Mouse (Mus musculus) C2C12 (cell line): ENCODE measurements around the gene Ahcyl2. TPM values are rescaled to one million over a fixed set of nuclear protein-coding genes. Genes with fewer than 3 reads are reported as not detected.
"Not testable (repeated sequence)": the region's sequence is repeated elsewhere in the genome, so short reads cannot be mapped to it uniquely, and the experiment has no call there.

ENCODE experiments used
- H3K27me3 ChIP-seq: one replicate; pipeline ENCODE4 v1.6.1; 2011; ENCODE audit not compliant: control insufficient read depth, insufficient read depth, insufficient read length
- H3K36me3 ChIP-seq: one replicate; pipeline ENCODE4 v1.6.1; 2011; ENCODE audit not compliant: control insufficient read depth, insufficient read depth
- H3K4me3 ChIP-seq: one replicate; pipeline ENCODE4 v1.5.1; 2011; ENCODE audit warnings: mild to moderate bottlenecking, control low read depth; ENCODE audit not compliant: poor library complexity, insufficient read depth, severe bottlenecking
- H3K79me2 ChIP-seq: one replicate; pipeline ENCODE4 v1.6.1; 2011; ENCODE audit not compliant: control insufficient read depth, insufficient read depth
- H3K79me3 ChIP-seq: one replicate; pipeline ENCODE4 v1.6.1; 2011; ENCODE audit warnings: low read depth, control low read depth
- H3ac ChIP-seq: one replicate; pipeline ENCODE3; 2011; ENCODE audit warnings: low read depth; ENCODE audit not compliant: control insufficient read depth, insufficient read length
- CEBPB ChIP-seq: IDR thresholded peaks from one replicate; pipeline ENCODE4 v1.6.1; 2011; ENCODE audit warnings: low read depth, mild to moderate bottlenecking, control low read depth, moderate library complexity
- CTCF ChIP-seq: IDR thresholded peaks from one replicate; pipeline ENCODE4 v1.5.1; 2011; ENCODE audit not compliant: control insufficient read depth, insufficient read depth, insufficient read length
- FOSL1 ChIP-seq: IDR thresholded peaks from one replicate; pipeline ENCODE4 v1.8.0; 2011; ENCODE audit warnings: mild to moderate bottlenecking, low read length; ENCODE audit not compliant: poor library complexity, insufficient read depth, severe bottlenecking
- MAX ChIP-seq: IDR thresholded peaks from one replicate; pipeline ENCODE4 v1.6.1; 2011; ENCODE audit warnings: mild to moderate bottlenecking, control low read depth
- MYOD1 ChIP-seq: IDR thresholded peaks from one replicate; pipeline ENCODE4 v1.6.1; 2011; ENCODE audit warnings: low read depth; ENCODE audit not compliant: control insufficient read depth, insufficient read length
- MYOG ChIP-seq: IDR thresholded peaks from one replicate; pipeline ENCODE4 v1.6.1; 2011; ENCODE audit not compliant: control insufficient read depth, insufficient read length; ENCODE audit errors: extremely low read depth
- USF1 ChIP-seq: IDR thresholded peaks from one replicate; pipeline ENCODE4 v1.6.1; 2011; ENCODE audit warnings: low read depth, mild to moderate bottlenecking, control low read depth, moderate library complexity
- polyA plus RNA-seq: library from polyadenylated mRNA; unstranded; fragments of >200 nt; fragmentation: generic; extraction: Trizol; gene quantifications from one replicate; pipeline ENCODE4 v1.2.1, GENCODE M21; 2012; ENCODE audit warnings: missing spikeins

Ahcyl2 gene
- polyA plus RNA-seq, 1 experiment = 6.3 TPM

GRCm38 (mm10) chr6:29753336-29753735, 14.5 kb upstream of the Ahcyl2 start:
- Histone ChIP-seq H3K79me2 (peaks cover 5% of the 10 kb centered on the region), H3K36me3 (peaks cover 30% of the 10 kb centered on the region), H3ac (no peak overlapping the region), H3K79me3 (peaks cover 2% of the 10 kb centered on the region), H3K27me3 (no peaks in the 10 kb centered on the region), H3K4me3 (no peak overlapping the region)
- no peak for TF ChIP-seq CTCF

GRCm38 (mm10) chr6:29756001-29756400, 11.8 kb upstream of the Ahcyl2 start:
- Histone ChIP-seq H3K27me3 (no peaks in the 10 kb centered on the region), H3K79me3 (no peaks in the 10 kb centered on the region), H3K79me2 (peaks cover 5% of the 10 kb centered on the region), H3ac (no peak overlapping the region), H3K36me3 (peaks cover 41% of the 10 kb centered on the region), H3K4me3 (no peak overlapping the region)
- no peak for TF ChIP-seq CTCF

GRCm38 (mm10) chr6:29756476-29756875, 11.3 kb upstream of the Ahcyl2 start:
- TF ChIP-seq USF1 = no peak
- no peak for TF ChIP-seq FOSL1
- Histone ChIP-seq H3K27me3 (no peaks in the 10 kb centered on the region), H3ac (no peak overlapping the region), H3K79me3 (no peaks in the 10 kb centered on the region), H3K79me2 (peaks cover 4% of the 10 kb centered on the region), H3K36me3 (peaks cover 39% of the 10 kb centered on the region), H3K4me3 (no peak overlapping the region)

- TF ChIP-seq MYOD1 (no peak), MAX (no peak), CTCF (peak; percentile 86), USF1 (no peak)
- no peaks in the 10 kb centered on the region for H3K79me2 ChIP-seq
- H3ac ChIP-seq = no peak overlapping the region
- H3K79me3 ChIP-seq = no peaks in the 10 kb centered on the region
- H3K4me3 ChIP-seq = no peak overlapping the region
- peaks cover 34% of the 10 kb centered on the region for H3K36me3 ChIP-seq
- no peaks in the 10 kb centered on the region for H3K27me3 ChIP-seq
These were observed 9.4 kb upstream of the Ahcyl2 start for GRCm38 (mm10) chr6:29758417-29758816.

GRCm38 (mm10) chr6:29759012-29759679, 8.7 kb upstream of the Ahcyl2 start:
- TF ChIP-seq CEBPB (no peak), CTCF (no peak), MAX (no peak), MYOG (no peak), MYOD1 (no peak), FOSL1 (no peak), USF1 (no peak)
- H3K36me3 ChIP-seq = peaks cover 34% of the 10 kb centered on the region
- no peaks in the 10 kb centered on the region for H3K79me3 ChIP-seq
- H3K27me3 ChIP-seq = no peaks in the 10 kb centered on the region
- no peak overlapping the region for H3K4me3 ChIP-seq
- no peak overlapping the region for H3ac ChIP-seq
- H3K79me2 ChIP-seq = no peaks in the 10 kb centered on the region

- H3K4me3 ChIP-seq, H3K79me3 ChIP-seq, H3K27me3 ChIP-seq, H3K79me2 ChIP-seq, H3ac ChIP-seq: not testable (repeated sequence)
- peaks cover 32% of the 10 kb centered on the region for H3K36me3 ChIP-seq
These were observed 7.4 kb upstream of the Ahcyl2 start for GRCm38 (mm10) chr6:29760397-29760796.

GRCm38 (mm10) chr6:29761282-29761681, 6.5 kb upstream of the Ahcyl2 start:
- no peak overlapping the region for H3K4me3 ChIP-seq
- no peak overlapping the region for H3ac ChIP-seq
- H3K36me3 ChIP-seq = peaks cover 24% of the 10 kb centered on the region
- TF ChIP-seq MAX (no peak), FOSL1 (no peak), CTCF (no peak)
- H3K79me2 ChIP-seq = no peaks in the 10 kb centered on the region
- H3K79me3 ChIP-seq = no peaks in the 10 kb centered on the region
- no peaks in the 10 kb centered on the region for H3K27me3 ChIP-seq
